Mouse (Mus musculus) heart, adult 2 months (tissue): ENCODE measurements around the gene Nr0b2. TPM values are rescaled to one million over a fixed set of nuclear protein-coding genes. Genes with fewer than 3 reads are reported as not detected.

Experiments
- DNase-seq, 2 experiments: peaks; one replicate each; pipeline ENCODE4 v3.0.0; 2021
- H3K27ac ChIP-seq: fragments of 200-600 bp; 2 replicates; pipeline ENCODE4 v1.8.1; 2022
- H3K27me3 ChIP-seq: fragments of 200-500 bp; 2 replicates; pipeline ENCODE4 v1.6.1; 2012; ENCODE audit warnings: mild to moderate bottlenecking, low read length, inconsistent platforms, mixed read lengths; ENCODE audit not compliant: control insufficient read depth, insufficient read depth
- H3K36me3 ChIP-seq: fragments of 200-500 bp; 2 replicates; pipeline ENCODE4 v1.6.1; 2012; ENCODE audit warnings: low read length, inconsistent platforms; ENCODE audit not compliant: control insufficient read depth, insufficient read depth
- H3K4me1 ChIP-seq: fragments of 200-500 bp; 2 replicates; pipeline ENCODE4 v1.6.1; 2011; ENCODE audit warnings: low read length; ENCODE audit not compliant: control insufficient read depth, insufficient read depth
- H3K4me3 ChIP-seq: fragments of 200-600 bp; 2 replicates; pipeline ENCODE4 v1.8.1; 2022
- H3K79me2 ChIP-seq: fragments of 200-500 bp; replicated peaks from 2 replicates; pipeline ENCODE4 v1.6.1; 2012; ENCODE audit warnings: mild to moderate bottlenecking, inconsistent platforms, low read length, moderate library complexity, mixed read lengths; ENCODE audit not compliant: control insufficient read depth, insufficient read depth
- H3K9ac ChIP-seq: fragments of 200-500 bp; 2 replicates; pipeline ENCODE4 v1.6.1; 2012; ENCODE audit warnings: low read depth, mild to moderate bottlenecking, control low read depth, inconsistent platforms, low read length, mixed read lengths
- CTCF ChIP-seq: fragments of 200-600 bp; IDR thresholded peaks from 2 replicates; pipeline ENCODE4 v1.8.1; 2022; ENCODE audit warnings: antibody characterized with exemption, mild to moderate bottlenecking, moderate library complexity
- EP300 ChIP-seq: fragments of 200-500 bp; IDR thresholded peaks from 2 replicates; pipeline ENCODE4 v1.6.1; 2011; ENCODE audit warnings: low read depth, low read length, control low read depth; ENCODE audit not compliant: insufficient read depth
- POLR2A ChIP-seq: fragments of 200-500 bp; IDR thresholded peaks from 2 replicates; pipeline ENCODE4 v1.6.1; 2011; ENCODE audit warnings: mild to moderate bottlenecking, low read depth, low read length, control low read depth; ENCODE audit not compliant: insufficient read depth
- WGBS: fragments of 180-500 bp; shearing (Covaris S2); methylation state at CpG from one replicate; pipeline ENCODE4 v1.1.7; 2018; 5-methylcytosine and 5-hydroxymethylcytosine counted together
- intact Hi-C: fragments of 180-260 bp; cut with DNase I; formaldehyde crosslinking; loops from one replicate; pipeline ENCODE4 v1.15.1; 2025
- polyA plus RNA-seq: library from polyadenylated mRNA; depleted of rRNA; stranded (reverse); fragments of >200 nt; gene quantifications from 2 replicates; pipeline ENCODE4 v1.2.3, GENCODE M21; 2012
- total RNA-seq, 2 experiments: library from RNA; stranded (reverse); gene quantifications; 2 replicates each; pipeline ENCODE4 v1.2.3; 2021

The Nr0b2 gene
- total and polyA plus RNA-seq, 3 experiments = 13.1 to 45.4 (median 14.5) TPM

DNA sequence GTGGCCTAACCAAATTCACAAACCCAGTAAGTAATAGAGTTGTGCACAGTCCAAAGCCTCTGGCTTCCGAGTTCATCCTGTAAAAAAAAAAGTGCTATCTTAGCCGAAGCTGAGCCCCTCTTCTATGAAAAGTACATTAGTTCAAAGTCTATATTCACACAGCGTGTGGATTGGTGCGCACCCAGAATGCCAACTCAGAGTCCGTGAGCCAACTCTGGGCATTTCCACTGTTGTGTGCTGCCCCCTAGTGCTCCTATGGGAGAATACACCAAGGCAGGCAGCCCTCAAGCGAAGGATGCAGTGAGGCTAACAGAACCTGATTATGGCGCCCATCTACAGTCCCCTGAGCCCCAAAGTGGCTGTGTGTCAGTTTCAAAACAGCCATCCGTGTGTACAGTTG is 40.2 kb upstream of the Nr0b2 start:
- no peaks in the 10 kb centered on the region for H3K79me2 ChIP-seq
- no peaks in the 10 kb centered on the region for H3K27me3 ChIP-seq
- H3K4me1 ChIP-seq = no peaks in the 10 kb centered on the region
- no peak overlapping the region for H3K27ac ChIP-seq
- H3K36me3 ChIP-seq = no peaks in the 10 kb centered on the region
- no peak overlapping the region for H3K9ac ChIP-seq
- DNase-seq = peak; percentile 67 to 75
- 8% methylated on average over 8 of the region's 8 CpGs for WGBS
- TF ChIP-seq CTCF = peak; percentile 93; the same call in 1 of the 2 replicates
- TF ChIP-seq POLR2A = no peak
- peak; percentile 81 for TF ChIP-seq EP300
- intact Hi-C loops = loop anchor here (1.0 kb wide), 2 partner anchors 34 to 90 kb away; no protein-coding TSS in a partner anchor
- no peak overlapping the region for H3K4me3 ChIP-seq

- Histone ChIP-seq H3K79me2 (no peaks in the 10 kb centered on the region), H3K27me3 (peaks cover 9% of the 10 kb centered on the region), H3K27ac (no peak within 1 kb of the TSS), H3K36me3 (no peaks in the 10 kb centered on the region), H3K4me3 (no peak within 1 kb of the TSS), H3K4me1 (no peaks in the 10 kb centered on the region), H3K9ac (no peak within 1 kb of the TSS)
- intact Hi-C loops = no loop called here
- 6% methylated on average over 67 of the region's 69 CpGs for WGBS
- TF ChIP-seq EP300 (no peak), POLR2A (no peak), CTCF (no peak)
- DNase-seq = no peak
Observed at GRCm38 (mm10) chr4:133518601-133519368, 34.4 kb upstream of the Nr0b2 start, which contains the start of gene Kdf1. TSS of gene Kdf1 (plus strand) at chr4:133518963.

GRCm38 (mm10) chr4:133519369-133519665 is 33.9 kb upstream of the Nr0b2 start:
- TF ChIP-seq EP300 (no peak), CTCF (no peak), POLR2A (no peak)
- Histone ChIP-seq H3K36me3 (no peaks in the 10 kb centered on the region), H3K9ac (no peak overlapping the region), H3K27ac (no peak overlapping the region), H3K27me3 (peaks cover 9% of the 10 kb centered on the region), H3K79me2 (no peaks in the 10 kb centered on the region), H3K4me1 (no peaks in the 10 kb centered on the region), H3K4me3 (no peak overlapping the region)
- WGBS = 11% methylated on average over 25 of the region's 25 CpGs
- intact Hi-C loops = no loop called here
- no peak for DNase-seq

DNA sequence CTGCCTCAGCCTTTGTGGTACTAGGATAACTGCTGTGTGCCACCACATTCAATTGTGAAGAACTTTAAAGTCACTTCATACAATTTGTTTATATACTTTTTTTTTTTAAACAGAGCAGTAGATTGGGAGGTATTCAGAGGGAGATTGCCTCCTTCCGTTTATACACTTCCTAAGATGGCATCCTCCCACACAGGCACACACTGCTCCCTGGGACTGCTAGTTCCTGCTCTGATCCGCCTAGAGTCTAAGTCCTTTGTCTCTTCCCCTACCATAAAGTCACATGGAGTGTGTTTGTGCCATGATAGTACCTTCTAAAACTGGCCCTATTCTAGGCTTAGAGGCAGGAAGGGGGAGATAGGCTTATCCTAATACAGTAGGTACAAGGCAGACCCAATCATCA is 31.7 kb upstream of the Nr0b2 start:
- no peak for DNase-seq
- Histone ChIP-seq H3K27ac (no peak overlapping the region), H3K79me2 (no peaks in the 10 kb centered on the region), H3K4me1 (no peaks in the 10 kb centered on the region), H3K9ac (no peak overlapping the region), H3K36me3 (no peaks in the 10 kb centered on the region), H3K27me3 (peaks cover 9% of the 10 kb centered on the region), H3K4me3 (no peak overlapping the region)
- WGBS = 34% methylated on average over 2 of the region's 2 CpGs
- intact Hi-C loops = no loop called here
- TF ChIP-seq POLR2A = no peak
- TF ChIP-seq EP300 = no peak
- TF ChIP-seq CTCF = no peak

DNA sequence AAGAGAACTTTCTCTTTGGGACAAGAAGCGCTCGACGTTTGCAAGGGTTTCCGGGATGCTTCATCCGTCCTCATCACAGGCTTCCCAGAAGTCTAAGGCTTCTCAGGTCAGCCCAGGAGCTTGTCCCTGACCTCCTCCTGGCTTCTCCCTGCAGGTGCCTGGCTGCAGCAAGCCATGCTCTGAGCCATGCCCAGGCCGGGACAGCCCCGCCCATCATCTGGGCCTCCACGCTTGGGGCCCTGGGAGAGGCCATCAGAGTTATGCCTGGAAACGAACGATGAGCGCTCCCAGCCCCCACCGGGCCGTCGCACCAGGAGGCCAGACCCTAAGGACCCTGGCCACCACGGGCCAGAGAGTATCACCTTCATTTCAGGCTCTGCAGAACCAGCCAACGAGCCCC is 25.4 kb upstream of the Nr0b2 start:
- no peak overlapping the region for H3K4me3 ChIP-seq
- H3K4me1 ChIP-seq = no peaks in the 10 kb centered on the region
- H3K27ac ChIP-seq = no peak overlapping the region
- no peaks in the 10 kb centered on the region for H3K79me2 ChIP-seq
- no peak overlapping the region for H3K9ac ChIP-seq
- no peaks in the 10 kb centered on the region for H3K27me3 ChIP-seq
- intact Hi-C loops = no loop called here
- 69% methylated on average over 16 of the region's 16 CpGs for WGBS
- TF ChIP-seq CTCF = no peak
- TF ChIP-seq POLR2A = no peak
- DNase-seq = no peak
- no peaks in the 10 kb centered on the region for H3K36me3 ChIP-seq

DNA sequence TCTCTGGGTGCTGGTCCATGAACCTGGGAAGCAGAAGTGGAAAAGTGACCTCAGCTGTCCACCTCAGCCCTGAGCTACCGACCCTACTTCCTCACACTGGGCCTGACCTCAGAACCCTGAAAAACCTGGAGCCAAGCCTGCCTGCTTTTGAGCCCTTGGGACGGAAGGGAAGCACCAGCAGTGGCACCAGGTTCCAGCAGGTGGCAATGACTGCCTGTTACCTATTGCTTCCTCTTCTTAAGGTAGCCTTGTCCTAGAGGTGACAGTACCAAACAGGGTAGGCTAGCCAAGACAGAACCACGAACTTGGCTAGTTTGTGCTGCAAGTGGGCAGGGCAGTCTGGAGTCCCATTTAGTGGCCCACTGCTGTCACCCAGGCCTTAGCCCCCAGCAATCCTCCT is 20.4 kb upstream of the Nr0b2 start:
- intact Hi-C loops = no loop called here
- Histone ChIP-seq H3K79me2 (no peaks in the 10 kb centered on the region), H3K4me1 (no peaks in the 10 kb centered on the region), H3K36me3 (no peaks in the 10 kb centered on the region), H3K9ac (no peak overlapping the region), H3K27ac (no peak overlapping the region), H3K27me3 (no peaks in the 10 kb centered on the region), H3K4me3 (no peak overlapping the region)
- 84% methylated on average over 3 of the region's 3 CpGs for WGBS
- DNase-seq = no peak
- TF ChIP-seq EP300 = no peak
- no peak for TF ChIP-seq POLR2A
- no peak for TF ChIP-seq CTCF
